Mouse (Mus musculus) erythroblast, embryonic 14.5 days (primary cell): ENCODE measurements around the gene Zranb1. TPM values are rescaled to one million over a fixed set of nuclear protein-coding genes. Genes with fewer than 3 reads are reported as not detected.

Experiments used
- H3K27me3 ChIP-seq: 2 replicates; pipeline ENCODE4 v1.6.1; 2012; ENCODE audit warnings: inconsistent platforms; ENCODE audit not compliant: control insufficient read depth
- H3K36me3 ChIP-seq: 2 replicates; pipeline ENCODE4 v1.6.1; 2012; ENCODE audit warnings: mild to moderate bottlenecking, inconsistent platforms; ENCODE audit not compliant: control insufficient read depth
- H3K4me1 ChIP-seq: 2 replicates; pipeline ENCODE4 v1.6.1; 2012; ENCODE audit warnings: inconsistent platforms; ENCODE audit not compliant: control insufficient read depth
- H3K4me3 ChIP-seq: replicated peaks from 2 replicates; pipeline ENCODE3; 2012; ENCODE audit warnings: moderate library complexity, mild to moderate bottlenecking, inconsistent platforms
- H3K9me3 ChIP-seq: 2 replicates; pipeline ENCODE4 v1.6.1; 2012; ENCODE audit warnings: low read length, inconsistent platforms, mixed read lengths; ENCODE audit not compliant: control insufficient read depth
- GATA1 ChIP-seq: IDR thresholded peaks from 2 replicates; pipeline ENCODE4 v1.6.1; 2012; ENCODE audit warnings: low read length, inconsistent platforms, mixed read lengths
- TAL1 ChIP-seq: IDR thresholded peaks from 3 replicates; pipeline ENCODE4 v1.6.1; 2012; ENCODE audit warnings: low read length, inconsistent platforms, mixed read lengths
- polyA plus RNA-seq: library from polyadenylated mRNA; stranded (reverse); fragments of >175 nt; gene quantifications from 2 replicates; pipeline ENCODE4 v1.2.3, GENCODE M21; 2012

The Zranb1 gene
- polyA plus RNA-seq, 1 experiment, result 1.3 TPM

DNA sequence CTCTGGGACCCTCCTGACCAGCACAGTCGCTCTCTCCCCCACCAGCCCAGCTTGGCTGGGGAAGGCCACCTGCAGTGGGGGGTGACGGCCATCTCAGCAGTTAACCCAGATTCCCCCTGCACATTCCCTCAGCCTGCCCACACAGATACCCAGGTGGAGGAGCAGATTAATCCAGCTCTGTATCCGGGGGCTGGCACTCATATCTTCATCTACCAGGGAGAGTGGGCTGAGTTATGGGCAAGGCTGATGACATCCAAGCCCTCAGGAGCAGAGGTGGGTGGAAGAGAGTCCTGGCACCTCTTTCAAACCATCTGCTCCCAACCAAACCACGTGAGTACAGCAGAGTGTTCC lies 38.7 kb upstream of the Zranb1 start:
- Histone ChIP-seq H3K27me3 (no peaks in the 10 kb centered on the region), H3K4me3 (no peak overlapping the region), H3K4me1 (peaks cover 14% of the 10 kb centered on the region), H3K36me3 (no peaks in the 10 kb centered on the region), H3K9me3 (no peaks in the 10 kb centered on the region)
- TF ChIP-seq TAL1 (no peak), GATA1 (no peak)

DNA sequence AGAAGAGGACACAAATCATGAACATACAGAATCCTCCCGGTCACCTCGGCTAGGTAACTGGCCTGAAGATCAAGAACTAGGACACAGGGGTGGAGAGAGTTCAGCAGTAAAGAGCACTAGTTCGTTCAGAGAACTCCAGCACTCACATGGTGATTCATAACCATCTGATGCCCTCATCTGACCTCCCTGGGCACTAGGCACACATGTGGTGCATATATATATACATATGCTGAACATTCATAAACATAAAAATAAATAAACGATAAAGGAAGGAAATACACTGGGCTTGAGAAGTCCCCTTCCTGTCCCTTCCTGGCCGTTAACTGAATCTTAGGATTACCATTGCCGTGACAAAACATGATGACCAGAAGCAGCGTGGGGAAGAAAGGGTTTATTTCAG lies 38.1 kb upstream of the Zranb1 start:
- Histone ChIP-seq H3K36me3 (no peaks in the 10 kb centered on the region), H3K4me1 (peaks cover 9% of the 10 kb centered on the region), H3K9me3 (no peaks in the 10 kb centered on the region), H3K4me3 (no peak overlapping the region), H3K27me3 (no peaks in the 10 kb centered on the region)
- no peak for TF ChIP-seq GATA1
- TF ChIP-seq TAL1, result no peak

- H3K27me3 ChIP-seq, result no peaks in the 10 kb centered on the region
- TF ChIP-seq GATA1 (no peak), TAL1 (no peak)
- H3K4me3 ChIP-seq, result no peak overlapping the region
- H3K36me3 ChIP-seq, result no peaks in the 10 kb centered on the region
- no peaks in the 10 kb centered on the region for H3K9me3 ChIP-seq
- H3K4me1 ChIP-seq, result peaks cover 4% of the 10 kb centered on the region
Observed at GRCm38 (mm10) chr7:132893336-132893735, 37.6 kb upstream of the Zranb1 start.

DNA sequence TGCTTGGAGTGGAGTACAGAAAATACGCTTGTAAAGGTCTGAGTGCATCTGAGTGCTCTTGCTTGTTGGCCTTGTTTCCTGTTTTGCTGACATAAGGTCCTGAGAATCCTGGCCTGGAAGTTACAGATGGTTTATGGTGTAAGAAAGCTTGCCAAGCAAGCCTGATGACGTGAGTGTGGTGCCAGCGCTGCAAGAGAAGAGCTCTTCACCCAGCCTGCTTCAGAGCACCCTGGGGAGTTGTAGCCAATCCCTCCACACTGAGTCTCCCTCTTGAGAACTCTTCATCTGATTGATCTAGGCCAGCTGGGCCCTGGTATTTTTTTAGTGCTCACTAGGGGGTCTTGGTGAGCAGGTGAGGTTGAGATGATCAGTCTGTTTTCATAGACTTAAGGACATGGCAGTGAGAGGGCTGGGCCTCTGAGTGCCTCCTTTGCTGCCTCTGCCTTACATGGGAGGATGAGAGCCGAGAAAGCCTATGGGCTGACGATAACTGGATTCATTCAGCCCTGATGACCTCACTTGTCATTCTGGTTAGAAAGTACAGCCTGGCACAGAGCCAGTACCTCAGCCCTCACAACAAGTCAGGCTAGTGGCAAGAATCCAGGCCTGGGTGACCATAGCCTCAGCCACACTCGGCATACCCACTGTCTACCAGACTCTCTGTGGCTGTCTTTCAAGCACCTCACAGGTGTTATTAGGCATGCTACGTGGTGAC lies 35.9 kb upstream of the Zranb1 start:
- Histone ChIP-seq H3K9me3 (no peaks in the 10 kb centered on the region), H3K4me3 (no peak overlapping the region), H3K4me1 (no peaks in the 10 kb centered on the region), H3K27me3 (no peaks in the 10 kb centered on the region), H3K36me3 (no peaks in the 10 kb centered on the region)
- TF ChIP-seq GATA1 (no peak), TAL1 (no peak)

GRCm38 (mm10) chr7:132896206-132896815 lies 34.6 kb upstream of the Zranb1 start:
- no peaks in the 10 kb centered on the region for H3K27me3 ChIP-seq
- no peaks in the 10 kb centered on the region for H3K36me3 ChIP-seq
- TF ChIP-seq TAL1, result no peak
- no peak for TF ChIP-seq GATA1
- no peaks in the 10 kb centered on the region for H3K4me1 ChIP-seq
- no peaks in the 10 kb centered on the region for H3K9me3 ChIP-seq
- no peak overlapping the region for H3K4me3 ChIP-seq

GRCm38 (mm10) chr7:132897258-132897657 lies 33.7 kb upstream of the Zranb1 start:
- TF ChIP-seq TAL1, result no peak
- TF ChIP-seq GATA1, result no peak
- Histone ChIP-seq H3K4me3 (no peak overlapping the region), H3K4me1 (no peaks in the 10 kb centered on the region), H3K36me3 (no peaks in the 10 kb centered on the region), H3K27me3 (no peaks in the 10 kb centered on the region), H3K9me3 (no peaks in the 10 kb centered on the region)

- TF ChIP-seq TAL1, result no peak
- TF ChIP-seq GATA1, result no peak
- Histone ChIP-seq H3K4me1 (no peaks in the 10 kb centered on the region), H3K4me3 (no peak overlapping the region), H3K27me3 (no peaks in the 10 kb centered on the region), H3K9me3 (no peaks in the 10 kb centered on the region), H3K36me3 (no peaks in the 10 kb centered on the region)
Observed at GRCm38 (mm10) chr7:132898234-132898633, 32.7 kb upstream of the Zranb1 start.

DNA sequence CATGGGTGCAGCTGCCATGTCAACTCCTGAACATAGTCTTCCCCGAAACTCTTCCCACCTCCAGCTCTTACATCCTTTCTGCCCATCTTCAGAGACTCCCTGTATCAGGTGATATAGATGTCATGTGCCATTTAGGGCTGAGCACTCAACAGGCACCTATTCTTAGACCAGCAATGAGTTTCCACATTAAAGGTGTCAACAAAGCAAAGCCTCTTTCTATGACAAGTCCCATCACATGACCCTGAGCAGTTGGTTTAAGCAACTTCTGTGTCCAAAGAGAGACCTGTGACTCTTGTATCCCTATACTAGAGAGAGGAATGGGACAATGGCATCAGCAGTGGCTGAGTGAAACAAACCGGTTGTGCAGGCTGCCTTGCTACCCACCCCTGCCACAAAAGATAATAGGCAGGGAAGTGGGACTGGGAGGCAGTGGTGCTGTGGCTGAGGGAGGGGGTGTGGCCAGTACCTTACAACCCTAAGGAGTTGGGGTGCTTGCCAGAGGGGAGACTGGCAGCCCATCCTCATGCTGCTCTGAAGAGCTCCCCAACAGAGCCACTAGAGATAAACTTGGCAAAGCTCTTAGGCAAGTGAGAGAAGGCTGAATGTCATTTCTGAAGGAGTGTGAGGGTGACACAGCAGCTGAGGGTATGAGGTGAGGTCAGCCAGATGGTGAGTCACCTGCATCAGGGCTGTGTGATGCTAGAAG lies 30.0 kb upstream of the Zranb1 start:
- no peaks in the 10 kb centered on the region for H3K9me3 ChIP-seq
- no peaks in the 10 kb centered on the region for H3K4me1 ChIP-seq
- H3K27me3 ChIP-seq, result no peaks in the 10 kb centered on the region
- no peaks in the 10 kb centered on the region for H3K36me3 ChIP-seq
- TF ChIP-seq GATA1 (no peak), TAL1 (no peak)
- H3K4me3 ChIP-seq, result no peak overlapping the region

GRCm38 (mm10) chr7:132903796-132904195 lies 27.1 kb upstream of the Zranb1 start:
- Histone ChIP-seq H3K4me1 (no peaks in the 10 kb centered on the region), H3K36me3 (no peaks in the 10 kb centered on the region), H3K9me3 (peaks cover 8% of the 10 kb centered on the region), H3K4me3 (no peak overlapping the region), H3K27me3 (no peaks in the 10 kb centered on the region)
- TF ChIP-seq TAL1 (no peak), GATA1 (no peak)

- TF ChIP-seq TAL1 (no peak), GATA1 (no peak)
- Histone ChIP-seq H3K27me3 (peaks cover 4% of the 10 kb centered on the region), H3K4me1 (no peaks in the 10 kb centered on the region), H3K4me3 (no peak overlapping the region), H3K9me3 (peaks cover 4% of the 10 kb centered on the region), H3K36me3 (no peaks in the 10 kb centered on the region)
Observed at GRCm38 (mm10) chr7:132921971-132922370, 9.0 kb upstream of the Zranb1 start.
